Mouse (Mus musculus): Measurements from ENCODE around the gene Cd37. TPM values are rescaled to one million over a fixed set of nuclear protein-coding genes. Genes with fewer than 3 reads are reported as not detected.

Cd37 gene
- polyA plus RNA-seq, 1 experiment: 30.1 TPM

DNA sequence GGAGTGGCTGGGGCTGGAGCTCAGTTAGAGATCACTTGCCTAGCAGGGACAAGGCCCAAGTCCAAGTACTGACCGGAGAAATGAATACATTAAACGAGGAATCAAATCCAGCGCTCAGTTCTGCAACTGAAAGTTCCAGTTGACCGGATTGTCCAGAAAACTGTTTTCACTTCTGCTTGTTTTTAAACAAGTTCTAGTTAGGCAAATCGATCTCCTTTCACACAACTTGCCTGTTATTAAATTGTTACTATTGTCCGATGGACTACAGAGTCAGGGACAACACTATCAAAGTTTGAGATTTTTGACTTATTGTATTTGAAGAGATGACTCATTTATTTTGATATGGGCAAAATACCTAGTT is 2.5 kb upstream of the Cd37 start:
- TF ChIP-seq POLR2A (IDR thresholded peaks at IDR 0.05; ENCODE audit: low read depth, low read length): no peak
- TF ChIP-seq CTCF (conservative IDR thresholded peaks at IDR 0.05; ENCODE audit: insufficient read depth, insufficient read length, low read depth, low read length): no peak
- no peak for DNase-seq
- no peak overlapping the region for H3K4me3 ChIP-seq (ENCODE audit: insufficient read depth, low read depth, low read length)
- no peaks in the 10 kb centered on the region for H3K4me1 ChIP-seq (ENCODE audit: control insufficient read depth, insufficient read depth, low read length)
- H3K27ac ChIP-seq (ENCODE audit: insufficient read depth, low read depth, low read length): no peak overlapping the region
- WGBS: 60% methylated on average over 6 of the region's 6 CpGs
- no peaks in the 10 kb centered on the region for H3K27me3 ChIP-seq (replicated peaks; ENCODE audit: control insufficient read depth, insufficient read depth, low read length)
- no peaks in the 10 kb centered on the region for H3K36me3 ChIP-seq (ENCODE audit: control insufficient read depth, insufficient read depth, low read length)

GRCm38 (mm10) chr7:45240633-45241388 is 1.9 kb upstream of the Cd37 start, which contains the start of gene Slc6a16:
Gene Slc6a16 (plus strand): TSS chr7:45241085.
- no peak for TF ChIP-seq CTCF (conservative IDR thresholded peaks at IDR 0.05; ENCODE audit: insufficient read depth, insufficient read length, low read depth, low read length)
- TF ChIP-seq POLR2A (IDR thresholded peaks at IDR 0.05; ENCODE audit: low read depth, low read length): no peak

GRCm38 (mm10) chr7:45240109-45240508 is 1.2 kb upstream of the Cd37 start:
- TF ChIP-seq CTCF (conservative IDR thresholded peaks at IDR 0.05; ENCODE audit: insufficient read depth, insufficient read length, low read depth, low read length) (no peak), POLR2A (IDR thresholded peaks at IDR 0.05; ENCODE audit: low read depth, low read length) (no peak)
- no peak overlapping the region for H3K27ac ChIP-seq (ENCODE audit: insufficient read depth, low read depth, low read length)
- no peaks in the 10 kb centered on the region for H3K36me3 ChIP-seq (ENCODE audit: control insufficient read depth, insufficient read depth, low read length)
- no peak for DNase-seq
- WGBS: 97% methylated on average over 7 of the region's 7 CpGs
- no peak overlapping the region for H3K4me3 ChIP-seq (ENCODE audit: insufficient read depth, low read depth, low read length)
- no peaks in the 10 kb centered on the region for H3K27me3 ChIP-seq (replicated peaks; ENCODE audit: control insufficient read depth, insufficient read depth, low read length)
- H3K4me1 ChIP-seq (ENCODE audit: control insufficient read depth, insufficient read depth, low read length): no peaks in the 10 kb centered on the region

More at GRCm38 (mm10) chr7:45240633-45241388, 1.9 kb upstream of the Cd37 start, which contains the start of gene Slc6a16:
- no peak within 1 kb of the TSS for H3K4me3 ChIP-seq (ENCODE audit: insufficient read depth, low read depth, low read length)
- H3K4me1 ChIP-seq (ENCODE audit: control insufficient read depth, insufficient read depth, low read length): no peaks in the 10 kb centered on the region
- WGBS: 34% methylated on average over 53 of the region's 53 CpGs
- DNase-seq: peak; percentile 58
- no peaks in the 10 kb centered on the region for H3K36me3 ChIP-seq (ENCODE audit: control insufficient read depth, insufficient read depth, low read length)
- no peak within 1 kb of the TSS for H3K27ac ChIP-seq (ENCODE audit: insufficient read depth, low read depth, low read length)
- no peaks in the 10 kb centered on the region for H3K27me3 ChIP-seq (replicated peaks; ENCODE audit: control insufficient read depth, insufficient read depth, low read length)

- 81% methylated on average over 17 of the region's 17 CpGs for WGBS
- Histone ChIP-seq H3K27ac (ENCODE audit: insufficient read depth, low read depth, low read length) (no peak overlapping the region), H3K4me1 (ENCODE audit: control insufficient read depth, insufficient read depth, low read length) (peaks cover 6% of the 10 kb centered on the region), H3K36me3 (ENCODE audit: control insufficient read depth, insufficient read depth, low read length) (no peaks in the 10 kb centered on the region), H3K27me3 (replicated peaks; ENCODE audit: control insufficient read depth, insufficient read depth, low read length) (no peaks in the 10 kb centered on the region), H3K4me3 (ENCODE audit: insufficient read depth, low read depth, low read length) (no peak overlapping the region)
- TF ChIP-seq POLR2A (IDR thresholded peaks at IDR 0.05; ENCODE audit: low read depth, low read length) (no peak), CTCF (conservative IDR thresholded peaks at IDR 0.05; ENCODE audit: insufficient read depth, insufficient read length, low read depth, low read length) (no peak)
- DNase-seq: no peak
These were observed 892 bp downstream of the Cd37 start for GRCm38 (mm10) chr7:45237747-45238699.

DNA sequence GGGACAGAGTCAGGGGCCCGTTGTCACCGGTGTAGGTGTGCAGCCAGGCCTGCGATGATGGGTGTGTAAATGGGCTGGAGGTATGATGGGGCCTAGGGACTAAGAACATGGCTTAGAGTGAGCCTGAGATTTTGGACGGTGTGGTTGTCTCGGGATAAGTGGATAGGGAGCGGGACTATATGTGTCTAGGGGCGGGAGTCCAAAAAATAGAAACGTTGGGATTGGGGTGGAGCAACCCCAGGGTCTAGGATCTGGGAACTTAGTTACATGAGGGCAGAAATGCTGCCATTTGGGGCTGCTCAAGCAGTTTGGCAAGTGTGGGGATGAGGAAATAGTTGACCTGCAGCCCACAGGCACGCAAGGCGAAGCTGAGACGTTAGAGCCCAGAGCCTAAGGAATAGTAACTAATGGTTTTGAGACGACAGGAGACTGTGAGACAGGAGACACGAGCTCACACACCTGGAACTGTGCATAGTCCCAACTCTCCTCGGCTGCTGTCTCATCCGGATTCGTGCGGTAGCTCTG is 3.2 kb downstream of the Cd37 start:
- Histone ChIP-seq H3K4me1 (ENCODE audit: control insufficient read depth, insufficient read depth, low read length) (peaks cover 6% of the 10 kb centered on the region), H3K27ac (ENCODE audit: insufficient read depth, low read depth, low read length) (no peak overlapping the region), H3K36me3 (ENCODE audit: control insufficient read depth, insufficient read depth, low read length) (no peaks in the 10 kb centered on the region), H3K27me3 (replicated peaks; ENCODE audit: control insufficient read depth, insufficient read depth, low read length) (no peaks in the 10 kb centered on the region), H3K4me3 (ENCODE audit: insufficient read depth, low read depth, low read length) (no peak overlapping the region)
- WGBS: 67% methylated on average over 17 of the region's 17 CpGs
- TF ChIP-seq POLR2A (IDR thresholded peaks at IDR 0.05; ENCODE audit: low read depth, low read length): no peak
- TF ChIP-seq CTCF (conservative IDR thresholded peaks at IDR 0.05; ENCODE audit: insufficient read depth, insufficient read length, low read depth, low read length): no peak
- DNase-seq: no peak

DNA sequence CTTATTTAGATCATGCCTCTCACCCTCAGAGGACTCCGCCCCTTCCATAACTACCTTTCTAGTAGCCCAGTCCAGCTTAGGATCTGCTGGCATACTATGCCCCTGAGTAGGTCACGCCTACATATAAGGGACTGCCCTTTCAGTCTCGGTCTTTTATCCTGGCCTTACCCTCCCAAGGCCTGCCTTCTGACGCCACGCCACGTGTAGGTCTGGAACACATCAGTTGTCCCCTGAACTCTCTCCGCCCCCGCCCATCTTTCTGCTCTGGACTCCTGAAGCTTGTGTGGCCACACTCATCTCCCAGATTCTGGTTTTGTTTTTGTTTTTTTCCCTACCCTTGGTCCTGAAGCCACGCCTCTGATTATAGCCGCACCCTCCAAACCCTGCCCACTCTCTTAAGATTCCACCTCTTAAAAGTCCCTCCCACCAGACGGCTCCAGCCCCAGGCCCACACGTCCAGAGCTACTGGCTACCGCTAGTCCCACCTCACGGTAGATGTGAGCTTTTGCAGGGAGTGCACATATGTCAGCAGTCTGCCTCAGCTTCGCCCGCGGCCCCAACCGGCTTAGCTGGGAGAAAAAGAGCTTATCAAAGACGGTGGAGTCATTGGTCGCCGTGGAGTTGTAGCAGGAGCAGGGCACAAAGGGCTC is 3.9 kb downstream of the Cd37 start:
- 13% methylated on average over 21 of the region's 21 CpGs for WGBS
- Histone ChIP-seq H3K36me3 (ENCODE audit: control insufficient read depth, insufficient read depth, low read length) (no peaks in the 10 kb centered on the region), H3K4me1 (ENCODE audit: control insufficient read depth, insufficient read depth, low read length) (peaks cover 6% of the 10 kb centered on the region), H3K27me3 (replicated peaks; ENCODE audit: control insufficient read depth, insufficient read depth, low read length) (no peaks in the 10 kb centered on the region), H3K4me3 (ENCODE audit: insufficient read depth, low read depth, low read length) (peak overlapping the region; percentile 44; the same call in 1 of the 2 replicates), H3K27ac (ENCODE audit: insufficient read depth, low read depth, low read length) (no peak overlapping the region)
- DNase-seq: peak; percentile 42
- TF ChIP-seq CTCF (conservative IDR thresholded peaks at IDR 0.05; ENCODE audit: insufficient read depth, insufficient read length, low read depth, low read length): no peak
- TF ChIP-seq POLR2A (IDR thresholded peaks at IDR 0.05; ENCODE audit: low read depth, low read length): no peak
